Mouse (Mus musculus) bone marrow, adult 2 months (tissue): ENCODE data around the gene Ptprs. TPM values are rescaled to one million over a fixed set of nuclear protein-coding genes. Genes with fewer than 3 reads are reported as not detected.
A peak's percentile ranks its signal among the peaks of the same experiment; 100 is the strongest.

Source experiments
- H3K27ac ChIP-seq: fragments of 200-500 bp; 2 replicates; pipeline ENCODE4 v1.5.1; 2012; ENCODE audit warnings: low read depth, mild to moderate bottlenecking, control low read depth, inconsistent platforms, low read length; ENCODE audit not compliant: control insufficient read depth, poor library complexity, insufficient read depth
- H3K4me1 ChIP-seq: fragments of 200-500 bp; 2 replicates; pipeline ENCODE4 v1.6.1; 2011; ENCODE audit warnings: low read length; ENCODE audit not compliant: control insufficient read depth, insufficient read depth
- H3K4me3 ChIP-seq: fragments of 200-500 bp; replicated peaks from 2 replicates; pipeline ENCODE3; 2011; ENCODE audit warnings: mild to moderate bottlenecking, low read depth, low read length, control low read depth; ENCODE audit not compliant: control insufficient read depth
- CTCF ChIP-seq: fragments of 200-500 bp; IDR thresholded peaks from 2 replicates; pipeline ENCODE4 v1.5.1; 2011; ENCODE audit warnings: low read length, control low read depth; ENCODE audit not compliant: control insufficient read depth, insufficient read depth
- POLR2A ChIP-seq: fragments of 200-500 bp; IDR thresholded peaks from 2 replicates; pipeline ENCODE4 v1.6.1; 2011; ENCODE audit warnings: low read depth, mild to moderate bottlenecking, control low read depth, low read length, borderline replicate concordance; ENCODE audit not compliant: control insufficient read depth
- WGBS: fragments of 180-500 bp; shearing (Covaris S2); methylation state at CpG from one replicate; pipeline ENCODE4 v1.1.7; 2018; 5-methylcytosine and 5-hydroxymethylcytosine counted together
- polyA plus RNA-seq: library from polyadenylated mRNA; stranded (reverse); fragments of >200 nt; gene quantifications from 2 replicates; pipeline ENCODE4 v1.2.4, GENCODE M21; 2011; ENCODE audit warnings: low replicate concordance; ENCODE audit not compliant: missing spikeins, insufficient read depth, insufficient read length

Gene Ptprs
- polyA plus RNA-seq, 1 experiment: 54.0 TPM

DNA sequence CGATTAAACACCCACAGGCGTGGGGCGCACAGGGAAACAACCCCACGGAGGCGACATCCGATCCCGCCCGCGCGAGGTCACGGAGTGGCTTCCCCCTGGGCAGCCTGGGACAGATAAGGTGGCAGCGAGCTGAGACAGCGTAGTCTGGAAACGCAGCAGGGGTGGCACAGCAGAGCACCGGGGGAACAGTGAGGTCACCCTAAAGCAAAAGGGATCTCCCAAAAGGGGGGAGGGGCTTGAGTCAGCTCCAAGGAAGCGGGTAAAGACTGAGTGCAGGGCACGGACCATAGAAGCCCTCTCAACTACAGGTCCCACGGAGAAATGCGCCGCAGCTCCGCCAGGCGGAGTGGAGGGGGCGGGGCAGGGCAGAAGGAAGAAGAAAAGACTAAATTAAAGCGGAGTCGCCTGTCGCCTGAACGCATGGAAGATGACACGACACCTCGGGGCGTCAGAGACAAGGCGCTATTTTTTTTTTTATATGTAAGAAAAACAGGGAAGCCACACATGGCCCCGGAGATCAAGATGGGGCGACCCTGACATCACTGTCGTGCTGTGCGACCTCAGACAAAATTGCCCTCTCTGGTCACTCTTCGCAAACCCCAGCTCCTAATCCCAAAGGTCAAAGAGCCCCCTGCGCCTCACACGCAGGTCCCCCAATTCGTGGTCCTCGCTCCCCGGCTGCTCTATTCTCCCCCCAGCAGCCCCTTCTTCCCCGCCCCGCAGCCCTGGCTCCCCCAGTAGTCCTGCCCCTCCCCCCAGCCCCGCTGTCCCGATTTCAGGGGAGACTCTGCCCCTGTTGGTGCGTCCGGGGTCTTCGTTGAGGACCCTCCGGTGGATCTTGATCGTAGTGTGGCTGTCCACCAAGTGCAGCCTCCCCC lies 3.3 kb downstream of the Ptprs start:
- H3K27ac ChIP-seq: no peak overlapping the region
- WGBS: 2% methylated on average over 50 of the region's 50 CpGs

DNA sequence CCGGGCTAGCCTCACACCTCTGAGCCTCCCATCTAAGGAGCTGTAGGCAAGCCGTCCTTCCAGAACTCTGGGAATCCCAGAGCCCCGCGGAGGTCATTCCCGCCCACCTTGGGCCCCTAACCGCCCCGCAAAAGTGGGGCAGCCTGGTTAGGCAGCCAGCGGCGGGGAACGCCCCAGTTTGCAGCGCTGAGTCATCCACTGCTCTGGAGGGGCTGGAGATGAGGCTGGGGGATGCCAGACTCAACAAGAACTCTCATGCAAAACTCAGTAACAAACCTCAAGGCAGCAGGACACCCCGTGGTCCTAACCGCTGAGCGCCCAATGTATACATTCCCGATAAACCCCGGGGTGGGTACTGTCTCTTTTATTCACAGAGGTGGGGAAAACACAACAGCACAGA lies 4.2 kb downstream of the Ptprs start:
- 3% methylated on average over 16 of the region's 16 CpGs for WGBS
- Histone ChIP-seq H3K4me1 (no peaks in the 10 kb centered on the region; the same call in 1 of the 2 replicates), H3K27ac (no peak overlapping the region), H3K4me3 (no peak overlapping the region)
- TF ChIP-seq CTCF: no peak
- TF ChIP-seq POLR2A: no peak

More for the DNA sequence above, 3.3 kb downstream of the Ptprs start:
- Histone ChIP-seq H3K4me3 (peak overlapping the region; percentile 3), H3K4me1 (no peaks in the 10 kb centered on the region; the same call in 1 of the 2 replicates)
- TF ChIP-seq CTCF (peak; percentile 13; the same call in 1 of the 2 replicates), POLR2A (no peak)

DNA sequence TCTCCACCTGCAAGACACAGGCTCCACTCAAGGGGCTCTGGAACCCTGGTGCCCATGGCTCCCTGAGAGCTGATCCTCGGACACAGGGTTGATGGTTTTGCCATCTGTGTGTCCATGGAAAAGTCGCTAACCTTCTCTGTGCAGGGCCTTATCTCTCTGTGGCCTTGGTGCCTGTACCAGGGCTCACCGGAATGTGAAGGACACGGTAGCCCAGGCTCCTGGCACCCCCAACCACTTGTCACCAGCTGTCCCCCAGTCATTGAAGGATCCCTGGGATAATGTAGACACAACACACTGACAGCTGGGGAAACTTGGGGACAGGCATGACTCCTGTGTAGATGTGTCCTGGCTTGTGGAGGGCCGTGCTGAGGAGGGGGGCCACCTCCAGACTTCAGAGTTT lies 5.1 kb downstream of the Ptprs start:
- 77% methylated on average over 5 of the region's 5 CpGs for WGBS
- Histone ChIP-seq H3K27ac (no peak overlapping the region), H3K4me3 (no peak overlapping the region), H3K4me1 (no peaks in the 10 kb centered on the region; the same call in 1 of the 2 replicates)
- no peak for TF ChIP-seq POLR2A
- no peak for TF ChIP-seq CTCF

- TF ChIP-seq CTCF (no peak), POLR2A (no peak)
- 48% methylated on average over 10 of the region's 10 CpGs for WGBS
- Histone ChIP-seq H3K4me1 (no peaks in the 10 kb centered on the region; the same call in 1 of the 2 replicates), H3K4me3 (no peak overlapping the region), H3K27ac (no peak overlapping the region)
These were observed 5.7 kb downstream of the Ptprs start for GRCm38 (mm10) chr17:56470571-56470970.

GRCm38 (mm10) chr17:56470001-56470436 lies 6.3 kb downstream of the Ptprs start:
- TF ChIP-seq POLR2A (no peak), CTCF (no peak)
- Histone ChIP-seq H3K4me3 (no peak overlapping the region), H3K27ac (no peak overlapping the region), H3K4me1 (no peaks in the 10 kb centered on the region; the same call in 1 of the 2 replicates)
- WGBS: 17% methylated on average over 26 of the region's 26 CpGs

- TF ChIP-seq POLR2A: no peak
- TF ChIP-seq CTCF: no peak
These were observed 7.0 kb downstream of the Ptprs start for GRCm38 (mm10) chr17:56469275-56469674.

DNA sequence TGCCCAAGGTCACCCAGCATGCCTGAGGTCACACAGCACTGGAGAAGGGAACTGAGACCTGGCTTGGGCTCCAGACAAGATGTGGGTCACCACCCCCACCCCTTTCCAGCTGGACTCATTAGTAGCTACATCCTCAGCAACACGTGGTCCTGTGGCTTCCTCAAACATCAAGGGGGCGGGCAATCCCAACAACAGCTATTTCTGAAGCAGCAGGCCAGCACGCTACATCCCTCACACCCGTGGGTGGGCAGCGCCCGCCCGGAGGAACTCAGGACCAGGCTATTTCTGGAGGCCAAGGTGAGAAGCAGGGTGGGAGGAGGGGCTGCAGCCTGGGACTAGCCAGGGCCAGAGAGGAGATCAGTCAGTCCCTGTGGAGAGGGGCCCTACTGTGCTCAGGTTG lies 7.4 kb downstream of the Ptprs start:
- no peaks in the 10 kb centered on the region; the same call in 1 of the 2 replicates for H3K4me1 ChIP-seq
- no peak overlapping the region for H3K4me3 ChIP-seq
- TF ChIP-seq POLR2A: no peak
- no peak for TF ChIP-seq CTCF
- no peak overlapping the region for H3K27ac ChIP-seq
- WGBS: 23% methylated on average over 7 of the region's 7 CpGs

More at GRCm38 (mm10) chr17:56469275-56469674, 7.0 kb downstream of the Ptprs start:
- WGBS: 43% methylated on average over 8 of the region's 8 CpGs
- Histone ChIP-seq H3K4me1 (no peaks in the 10 kb centered on the region; the same call in 1 of the 2 replicates), H3K4me3 (no peak overlapping the region), H3K27ac (no peak overlapping the region)

DNA sequence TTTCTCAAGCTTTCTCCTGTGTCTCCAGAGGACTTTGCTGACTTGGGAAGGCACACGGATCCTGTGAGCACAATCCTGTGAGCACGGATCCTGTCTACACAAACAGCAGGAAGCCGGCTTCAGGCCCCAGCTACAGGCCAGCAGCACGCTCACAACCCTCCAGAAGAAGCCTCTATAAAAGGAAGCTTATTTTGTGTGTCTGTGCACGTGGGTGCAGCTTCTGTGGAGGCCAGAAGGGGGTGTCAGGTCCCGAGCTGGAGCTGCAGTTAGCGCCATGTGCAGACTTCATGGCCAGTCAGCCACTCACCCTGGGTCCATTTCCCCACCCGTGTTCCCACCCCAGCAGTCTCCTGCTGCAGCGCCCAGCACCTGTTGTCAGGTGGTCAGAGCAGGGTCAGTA lies 7.9 kb downstream of the Ptprs start:
- WGBS: 87% methylated on average over 9 of the region's 9 CpGs
- H3K27ac ChIP-seq: no peak overlapping the region

More for the DNA sequence above, 7.9 kb downstream of the Ptprs start:
- no peak overlapping the region for H3K4me3 ChIP-seq
- TF ChIP-seq CTCF (no peak), POLR2A (no peak)
- no peaks in the 10 kb centered on the region for H3K4me1 ChIP-seq
